Mouse (Mus musculus) ES-E14 (cell line): ENCODE data around the gene Traip. TPM values are rescaled to one million over a fixed set of nuclear protein-coding genes. Genes with fewer than 3 reads are reported as not detected.
"Not testable (repeated sequence)": the region's sequence is repeated elsewhere in the genome, so short reads cannot be mapped to it uniquely, and the experiment has no call there.

ENCODE experiments used
- DNase-seq: peaks from one replicate; pipeline ENCODE4 v3.0.0-alpha.2; 2013; ENCODE audit warnings: low read depth, low spot score
- H3K27ac ChIP-seq: 2 replicates; pipeline ENCODE4 v1.5.1; 2012; ENCODE audit warnings: low read depth, mild to moderate bottlenecking, low read length, moderate library complexity, mixed read lengths; ENCODE audit not compliant: poor library complexity, insufficient read depth, severe bottlenecking
- H3K36me3 ChIP-seq: 2 replicates; pipeline ENCODE4 v1.6.1; 2012; ENCODE audit warnings: mild to moderate bottlenecking, low read length, moderate library complexity, mixed read lengths; ENCODE audit not compliant: control insufficient read depth, poor library complexity, insufficient read depth, severe bottlenecking
- H3K4me1 ChIP-seq, 2 experiments: fragments of 150-350 bp in 1 of 2; sonication (generic) in 1 of 2; 2 replicates each; pipeline ENCODE4 v1.6.1; 2012; ENCODE audit warnings: low read length in 2 of 2, mild to moderate bottlenecking in 1 of 2, mixed read lengths in 1 of 2; ENCODE audit not compliant: control insufficient read depth in 2 of 2, insufficient read depth in 2 of 2, poor library complexity in 1 of 2
- H3K4me3 ChIP-seq, 2 experiments: fragments of 150-350 bp in 1 of 2; sonication (generic) in 1 of 2; 2 replicates each; pipeline ENCODE4 v1.5.1; 2012; ENCODE audit warnings: low read length in 2 of 2, low read depth in 1 of 2, mild to moderate bottlenecking in 1 of 2, mixed read lengths in 1 of 2; ENCODE audit not compliant: insufficient read depth in 1 of 2, poor library complexity in 1 of 2, severe bottlenecking in 1 of 2
- H3K9ac ChIP-seq: 2 replicates; pipeline ENCODE4 v1.6.1; 2012; ENCODE audit warnings: low read depth, mild to moderate bottlenecking, low read length, mixed read lengths; ENCODE audit not compliant: poor library complexity, insufficient read depth, severe bottlenecking
- H3K9me3 ChIP-seq: fragments of 150-350 bp; sonication (generic); 2 replicates; pipeline ENCODE4 v1.6.1; 2012; ENCODE audit warnings: low read depth, mild to moderate bottlenecking, low read length; ENCODE audit not compliant: control insufficient read depth, insufficient read depth
- CHD2 ChIP-seq: IDR thresholded peaks from 2 replicates; pipeline ENCODE4 v1.6.1; 2014; ENCODE audit warnings: mild to moderate bottlenecking, low read depth, low read length, inconsistent platforms
- HCFC1 ChIP-seq: IDR thresholded peaks from 2 replicates; pipeline ENCODE4 v1.6.1; 2012; ENCODE audit warnings: low read length, inconsistent platforms, borderline replicate concordance; ENCODE audit not compliant: insufficient read depth
- MAFK ChIP-seq: IDR thresholded peaks from 2 replicates; pipeline ENCODE4 v1.6.1; 2014; ENCODE audit warnings: mild to moderate bottlenecking, low read depth, low read length, inconsistent platforms; ENCODE audit not compliant: insufficient read depth
- ZC3H11A ChIP-seq: IDR thresholded peaks from 2 replicates; pipeline ENCODE4 v1.6.1; 2012; ENCODE audit warnings: low read depth, mild to moderate bottlenecking, inconsistent platforms, low read length, borderline replicate concordance
- ZNF384 ChIP-seq: IDR thresholded peaks from 2 replicates; pipeline ENCODE4 v1.6.1; 2012; ENCODE audit warnings: low read depth, low read length, inconsistent platforms
- in situ Hi-C, 2 experiments: fragments of 600-800 bp; cut with MboI; formaldehyde crosslinking; loops; one replicate each; pipeline ENCODE4 v1.15.1; 2025; ENCODE audit warnings: low sequenced_read_pairs in 2 of 2, inconsistent platforms in 1 of 2; ENCODE audit not compliant: unreplicated experiment in 2 of 2
- total RNA-seq: library from RNA; depleted of rRNA; stranded (reverse); fragments of 300-350 nt; gene quantifications from 2 replicates; pipeline ENCODE4 v1.2.3, GENCODE M21; 2012; rRNA removed

Traip gene
- total RNA-seq, 1 experiment: 43.7 TPM

GRCm38 (mm10) chr9:108008041-108008440 is 58.1 kb downstream of the Traip start:
- Histone ChIP-seq H3K9ac (no peak overlapping the region), H3K4me3 (no peak overlapping the region), H3K4me1 (peaks cover 2 to 12% of the 10 kb centered on the region in 2 experiments; a peak in 3 of 4 replicates), H3K27ac (no peak overlapping the region), H3K36me3 (no peaks in the 10 kb centered on the region), H3K9me3 (no peaks in the 10 kb centered on the region)
- TF ChIP-seq HCFC1 (no peak), ZC3H11A (no peak), CHD2 (no peak), ZNF384 (no peak), MAFK (no peak)
- DNase-seq: no peak
- in situ Hi-C loops: no loop called here

- DNase-seq: no peak
- in situ Hi-C loops: no loop called here
- Histone ChIP-seq H3K27ac (no peak overlapping the region), H3K4me1 (peaks cover 2 to 9% of the 10 kb centered on the region in 2 experiments; a peak in 3 of 4 replicates), H3K36me3 (peaks cover 1% of the 10 kb centered on the region; the same call in 1 of the 2 replicates), H3K4me3 (no peak overlapping the region), H3K9ac (no peak overlapping the region), H3K9me3 (no peaks in the 10 kb centered on the region)
- peak; percentile 81 for TF ChIP-seq MAFK
- no peak for TF ChIP-seq ZNF384
Measured at GRCm38 (mm10) chr9:108010385-108010784, 60.4 kb downstream of the Traip start.

- DNase-seq, H3K36me3 ChIP-seq, in situ Hi-C loops, H3K27ac ChIP-seq, H3K9me3 ChIP-seq, H3K9ac ChIP-seq, H3K4me3 ChIP-seq, H3K4me1 ChIP-seq: not testable (repeated sequence)
- TF ChIP-seq ZNF384: peak; percentile 82
Measured at GRCm38 (mm10) chr9:108013577-108013976, 63.6 kb downstream of the Traip start.

GRCm38 (mm10) chr9:108017127-108017526 is 67.2 kb downstream of the Traip start:
- H3K4me1 ChIP-seq: no peaks in the 10 kb centered on the region
- in situ Hi-C loops: no loop called here
- H3K4me3 ChIP-seq: no peak overlapping the region
- H3K27ac ChIP-seq: no peak overlapping the region
- peaks cover 2% of the 10 kb centered on the region; the same call in 1 of the 2 replicates for H3K36me3 ChIP-seq
- no peak overlapping the region for H3K9ac ChIP-seq
- no peaks in the 10 kb centered on the region for H3K9me3 ChIP-seq
- TF ChIP-seq ZNF384 (no peak), ZC3H11A (no peak), HCFC1 (no peak), CHD2 (no peak), MAFK (no peak)
- DNase-seq: no peak

GRCm38 (mm10) chr9:108020741-108021140 is 70.8 kb downstream of the Traip start:
- H3K4me3 ChIP-seq: no peak overlapping the region
- TF ChIP-seq HCFC1 (no peak), CHD2 (no peak), MAFK (no peak), ZC3H11A (no peak), ZNF384 (no peak)

More at GRCm38 (mm10) chr9:108020741-108021140, 70.8 kb downstream of the Traip start:
- no peak for DNase-seq
- in situ Hi-C loops: no loop called here
- no peak overlapping the region for H3K27ac ChIP-seq
- no peak overlapping the region for H3K9ac ChIP-seq
- peaks cover 5% of the 10 kb centered on the region; the same call in 1 of the 2 replicates for H3K36me3 ChIP-seq
- H3K4me1 ChIP-seq: no peaks in the 10 kb centered on the region
- H3K9me3 ChIP-seq: no peaks in the 10 kb centered on the region

Other genes starting within 250 kb of the Traip start
- 11.5 and 11.6 TPM in 2 replicates for gene Sema3f, start 239.7 kb upstream of the Traip start, total RNA-seq
- gene Rbm5, start 179.1 kb upstream of the Traip start, total RNA-seq: 97.7 and 116 TPM in 2 replicates
- 61.8 and 62.3 TPM in 2 replicates for gene Rbm6, start 76.9 kb upstream of the Traip start, total RNA-seq
- 4.7 and 5.4 TPM in 2 replicates for gene Mon1a, start 62.0 kb upstream of the Traip start, total RNA-seq
- gene Mst1r, start 43.3 kb upstream of the Traip start, total RNA-seq: 0.22 and 0.37 TPM in 2 replicates
- gene Actl11, start 21.7 kb upstream of the Traip start, total RNA-seq: not detected in 2 replicates
- gene Camkv, start 14.5 kb upstream of the Traip start, total RNA-seq: 21.5 and 41.5 TPM in 2 replicates
- gene Uba7, start 25.4 kb downstream of the Traip start, total RNA-seq: 0.79 and 1.0 TPM in 2 replicates
- 0.18 and 0.53 TPM in 2 replicates for gene Gm20661, start 32.9 kb downstream of the Traip start, total RNA-seq
- gene Inka1, start 35.7 kb downstream of the Traip start, total RNA-seq: 3.0 and 6.1 TPM in 2 replicates
- 1.2 and 2.4 TPM in 2 replicates for gene Cdhr4, start 42.4 kb downstream of the Traip start, total RNA-seq
- 0.45 and 0.63 TPM in 2 replicates for gene Gm20662, start 46.2 kb downstream of the Traip start, total RNA-seq
- gene Ip6k1, start 52.4 kb downstream of the Traip start, total RNA-seq: 41.0 and 53.9 TPM in 2 replicates
- 22.9 and 28.3 TPM in 2 replicates for gene Gmppb, start 99.1 kb downstream of the Traip start, total RNA-seq
- 2.7 and 3.8 TPM in 2 replicates for gene Amigo3, start 103.0 kb downstream of the Traip start, total RNA-seq
- 2.9 and 3.6 TPM in 2 replicates for gene Mst1, start 130.3 kb downstream of the Traip start, total RNA-seq
- gene Rnf123, start 133.2 kb downstream of the Traip start, total RNA-seq: 14.5 and 28.1 TPM in 2 replicates
- 37.3 and 56.1 TPM in 2 replicates for gene Apeh, start 144.5 kb downstream of the Traip start, total RNA-seq
- 0.45 and 0.58 TPM in 2 replicates for gene Bsn, start 240.2 kb downstream of the Traip start, total RNA-seq